Mouse (Mus musculus) kidney, postnatal 0 days (tissue): ENCODE results near the gene Srms. TPM values are rescaled to one million over a fixed set of nuclear protein-coding genes. Genes with fewer than 3 reads are reported as not detected.

Source experiments
- ATAC-seq: fragments of 200-750 bp; cut with Nextera tagmentation; replicated peaks from 2 replicates; pipeline ENCODE4 v1.8.0; 2017; ENCODE audit warnings: low read depth, moderate number of reproducible peaks, moderate TSS enrichment, moderate library complexity; ENCODE audit not compliant: low FRiP score
- DNase-seq: peaks from one replicate; pipeline ENCODE4 v3.0.0-alpha.2; 2016; ENCODE audit warnings: low spot score
- H3K27ac ChIP-seq: fragments of 300-500 bp; sonication (generic); 2 replicates; pipeline ENCODE4 v1.5.1; 2014; ENCODE audit warnings: mild to moderate bottlenecking
- H3K27me3 ChIP-seq: fragments of 300-500 bp; sonication (generic); 2 replicates; pipeline ENCODE4 v1.6.1; 2014; ENCODE audit warnings: low read length, mixed read lengths; ENCODE audit not compliant: insufficient read depth
- H3K36me3 ChIP-seq: fragments of 300-500 bp; sonication (generic); 2 replicates; pipeline ENCODE4 v1.6.1; 2014; ENCODE audit warnings: low read length, mixed read lengths; ENCODE audit not compliant: insufficient read depth
- H3K4me1 ChIP-seq: fragments of 300-500 bp; sonication (generic); replicated peaks from 2 replicates; pipeline ENCODE4 v1.6.1; 2014; ENCODE audit warnings: antibody characterized with exemption, low read length, mixed read lengths; ENCODE audit not compliant: insufficient read depth
- H3K4me2 ChIP-seq: fragments of 300-500 bp; sonication (generic); 2 replicates; pipeline ENCODE4 v1.6.1; 2014; ENCODE audit warnings: mild to moderate bottlenecking, low read length, moderate library complexity, mixed read lengths
- H3K4me3 ChIP-seq: fragments of 300-500 bp; sonication (generic); replicated peaks from 2 replicates; pipeline ENCODE4 v1.5.1; 2014; ENCODE audit warnings: low read depth, low read length
- H3K9ac ChIP-seq: fragments of 300-500 bp; sonication (generic); 2 replicates; pipeline ENCODE4 v1.6.1; 2014; ENCODE audit warnings: low read depth, low read length
- H3K9me3 ChIP-seq: fragments of 300-500 bp; sonication (generic); replicated peaks from 2 replicates; pipeline ENCODE4 v1.6.1; 2016; ENCODE audit warnings: low read length, inconsistent platforms, mixed read lengths
- CTCF ChIP-seq: IDR thresholded peaks from 2 replicates; pipeline ENCODE4 v1.5.1; 2016; ENCODE audit warnings: antibody characterized with exemption, low read depth, mild to moderate bottlenecking, moderate library complexity
- WGBS: fragments of 180-500 bp; shearing (Covaris S2); extraction: QIAGEN DNeasy Blood & Tissue Kit; methylation state at CpG from one replicate; pipeline ENCODE4 v1.1.7; 2014; 5-methylcytosine and 5-hydroxymethylcytosine counted together
- polyA plus RNA-seq: library from polyadenylated mRNA; unstranded; fragments of >200 nt; fragmentation: Nextera tagmentation; extraction: Ambion mirVana; gene quantifications from 2 replicates; pipeline ENCODE4 v1.2.1, GENCODE M21; 2015

Gene Srms
- polyA plus RNA-seq, 1 experiment from 2014 or later: 0.14 TPM

DNA sequence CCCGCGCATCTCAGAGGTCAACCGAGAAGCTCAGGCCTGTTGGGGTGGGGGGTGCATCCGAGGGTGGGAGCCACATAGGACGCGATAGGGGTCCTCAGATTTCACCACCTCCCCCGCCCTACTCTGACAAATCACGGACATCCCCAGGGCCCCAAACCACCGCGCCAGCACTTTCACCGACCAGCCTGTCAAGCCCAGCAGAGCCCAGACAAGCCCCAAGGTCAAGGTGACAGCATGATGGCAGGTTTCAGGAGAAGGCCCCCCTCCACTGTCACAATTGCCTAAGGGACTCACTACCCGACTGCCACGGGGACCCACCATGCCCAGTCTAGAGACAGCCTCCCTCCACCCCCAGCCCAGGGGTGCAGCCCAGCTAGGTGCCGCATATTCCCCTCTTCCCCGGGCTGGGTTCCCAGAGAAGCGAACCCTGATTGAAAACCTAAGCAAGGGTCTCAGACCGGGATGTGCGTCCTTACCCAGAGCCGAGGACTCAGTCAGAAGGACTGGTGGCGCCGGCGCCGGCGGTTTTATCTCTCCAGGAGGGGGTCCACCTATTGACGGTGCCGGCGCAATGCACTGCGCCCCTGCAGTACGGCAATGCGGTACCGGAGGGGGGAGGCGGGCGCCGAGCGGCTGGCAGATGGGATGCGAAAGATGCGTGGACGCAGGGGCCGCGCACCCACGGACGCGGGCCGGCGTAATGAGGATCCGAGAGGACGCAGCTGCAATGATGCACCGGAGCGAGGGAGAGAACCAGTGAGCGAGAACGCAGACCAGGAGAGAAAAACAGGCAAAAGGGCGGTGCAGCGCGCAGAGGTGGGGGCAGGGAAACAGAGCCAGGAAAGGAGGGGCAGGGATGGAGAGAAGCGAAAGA, 56.5 kb downstream of the Srms start, which contains the start of gene Eef1a2:
Gene Eef1a2, minus strand, starts transcription at position 767 of the 874 bp plus-strand sequence.
- no peak within 1 kb of the TSS for H3K27ac ChIP-seq
- no peak for TF ChIP-seq CTCF
- DNase-seq (no peak), ATAC-seq (no peak)
- H3K4me2 ChIP-seq: peak within 1 kb of the TSS; percentile 44
- H3K9me3 ChIP-seq: no peaks in the 10 kb centered on the region
- H3K9ac ChIP-seq: no peak within 1 kb of the TSS
- no peaks in the 10 kb centered on the region for H3K4me1 ChIP-seq
- H3K4me3 ChIP-seq: 0 out of 2 replicates have a peak within 1 kb of the TSS, but pooled peaks have one; percentile 13
- peaks cover 9% of the 10 kb centered on the region for H3K27me3 ChIP-seq
- no peaks in the 10 kb centered on the region for H3K36me3 ChIP-seq
- WGBS: 2% methylated on average over 55 of the region's 55 CpGs

DNA sequence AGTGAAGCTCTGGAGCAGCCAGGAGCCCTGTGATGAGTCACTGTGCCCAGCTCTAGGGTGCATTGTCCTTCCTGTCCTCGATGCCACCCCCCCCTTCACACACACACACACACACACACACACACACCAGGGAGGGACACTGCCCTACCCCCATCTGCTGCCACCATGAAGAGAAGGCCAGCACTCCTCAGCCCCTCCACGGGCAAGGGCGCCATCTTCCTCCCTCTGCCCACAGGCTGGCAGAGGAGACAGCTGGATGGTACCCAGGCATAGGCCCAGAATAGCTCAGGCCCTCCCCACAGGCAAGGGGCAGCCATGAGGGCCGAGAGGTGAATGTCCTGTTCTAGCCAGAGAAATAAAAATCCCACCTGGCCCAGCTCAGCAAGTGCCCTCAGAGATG, 57.2 kb downstream of the Srms start:
- no peak overlapping the region for H3K9ac ChIP-seq
- no peak for TF ChIP-seq CTCF
- H3K4me1 ChIP-seq: no peaks in the 10 kb centered on the region
- H3K27ac ChIP-seq: no peak overlapping the region
- H3K36me3 ChIP-seq: no peaks in the 10 kb centered on the region
- peaks cover 9% of the 10 kb centered on the region for H3K27me3 ChIP-seq
- no peak for ATAC-seq
- H3K4me2 ChIP-seq: no peak overlapping the region
- H3K9me3 ChIP-seq: no peaks in the 10 kb centered on the region
- DNase-seq: no peak
- no peak overlapping the region for H3K4me3 ChIP-seq
- 57% methylated on average over 4 of the region's 4 CpGs for WGBS

Other genes with a start within 250 kb of the Srms start
- gene Arfgap1, start 246.0 kb downstream of the Srms start, polyA plus RNA-seq: 55.7 and 65.9 TPM in 2 replicates
- gene Col20a1, start 226.7 kb downstream of the Srms start, polyA plus RNA-seq: 0.34 and 0.41 TPM in 2 replicates
- 2.6 and 3.5 TPM in 2 replicates for gene Chrna4, start 169.6 kb downstream of the Srms start, polyA plus RNA-seq
- 0.17 TPM in 1 of 2 replicates, not detected in the other for gene Kcnq2, start 77.9 kb downstream of the Srms start, polyA plus RNA-seq
- gene Eef1a2, start 56.2 kb downstream of the Srms start, polyA plus RNA-seq: 0.05 TPM in 1 of 2 replicates, not detected in the other
- gene Ppdpf, start 25.9 kb downstream of the Srms start, polyA plus RNA-seq: 262 and 278 TPM in 2 replicates
- gene Ptk6, start 10.4 kb downstream of the Srms start, polyA plus RNA-seq: not detected in 2 replicates
- 0.27 and 0.55 TPM in 2 replicates for gene Fndc11, start 6.8 kb upstream of the Srms start, polyA plus RNA-seq
- 1.4 and 1.5 TPM in 2 replicates for gene Helz2, start 28.8 kb upstream of the Srms start, polyA plus RNA-seq
- gene Gmeb2, start 74.8 kb upstream of the Srms start, polyA plus RNA-seq: 8.1 and 9.8 TPM in 2 replicates
- 0.24 and 0.66 TPM in 2 replicates for gene Stmn3, start 101.3 kb upstream of the Srms start, polyA plus RNA-seq
- 16.8 and 24.2 TPM in 2 replicates for gene Rtel1, start 106.6 kb upstream of the Srms start, polyA plus RNA-seq
- 32.2 and 33.1 TPM in 2 replicates for gene Zgpat, start 151.7 kb upstream of the Srms start, polyA plus RNA-seq
- 47.5 and 48.7 TPM in 2 replicates for gene Arfrp1, start 152.2 kb upstream of the Srms start, polyA plus RNA-seq
- gene Lime1, start 166.9 kb upstream of the Srms start, polyA plus RNA-seq: 14.7 TPM in 2 replicates
- gene Zbtb46, start 246.2 kb upstream of the Srms start, polyA plus RNA-seq: 15.6 and 17.8 TPM in 2 replicates